Mouse (Mus musculus): ENCODE data around the gene Lima1.
"Not testable (repeated sequence)": the region's sequence is repeated elsewhere in the genome, so short reads cannot be mapped to it uniquely, and the experiment has no call there.

Lima1 gene

DNA sequence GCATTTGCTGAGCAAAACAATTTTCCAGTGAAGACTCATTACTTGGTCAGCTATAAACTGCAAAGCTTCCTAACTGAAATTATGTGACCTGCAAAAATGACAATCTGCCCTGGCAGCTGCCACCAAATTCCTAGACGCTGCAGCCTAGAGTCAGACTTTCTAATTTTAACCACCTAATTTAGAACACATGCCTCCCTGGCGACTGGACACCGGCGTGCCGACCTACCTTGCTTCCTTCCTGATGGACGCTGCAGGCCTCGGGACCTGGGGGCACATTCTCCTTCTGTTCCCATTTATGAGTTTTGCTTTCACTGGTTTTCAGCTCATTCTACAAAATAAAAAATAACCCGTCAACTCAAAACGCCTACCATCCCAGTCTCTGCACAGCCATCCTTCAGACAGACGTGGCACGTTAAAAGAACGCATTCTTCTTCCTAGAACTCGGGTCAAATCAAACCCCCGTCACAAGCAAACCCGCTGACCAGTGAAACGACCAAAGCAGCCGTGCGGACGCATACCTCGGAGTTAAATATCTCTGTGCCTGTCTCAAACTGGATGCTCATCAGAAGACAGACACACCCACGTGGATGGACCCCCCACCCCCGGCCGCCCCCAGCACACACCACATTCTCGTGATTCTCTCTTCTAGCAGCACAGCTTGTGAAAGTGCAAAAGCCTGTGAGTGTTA, 73.2 kb downstream of the Lima1 start:
- DNase-seq = no peak

DNA sequence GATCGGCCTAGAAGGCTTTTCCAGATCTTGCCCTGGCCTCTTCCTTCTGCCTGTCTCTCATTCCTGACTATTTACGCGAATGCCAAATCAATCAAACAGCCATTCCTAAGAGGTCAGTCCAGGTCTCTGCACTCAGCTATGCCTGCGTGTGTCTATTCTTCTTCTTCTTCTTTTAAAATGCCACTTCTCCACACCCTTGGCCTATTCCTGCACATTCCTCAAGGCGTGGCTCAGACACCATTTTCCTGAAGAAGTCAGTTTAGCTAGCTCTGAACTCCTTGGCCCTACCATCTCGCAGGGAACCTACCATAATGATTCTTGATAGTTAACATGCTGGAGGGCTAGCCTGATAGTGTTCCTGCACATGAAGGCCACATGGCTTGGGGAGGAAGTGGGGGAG, 75.5 kb downstream of the Lima1 start:
- DNase-seq = no peak

DNA sequence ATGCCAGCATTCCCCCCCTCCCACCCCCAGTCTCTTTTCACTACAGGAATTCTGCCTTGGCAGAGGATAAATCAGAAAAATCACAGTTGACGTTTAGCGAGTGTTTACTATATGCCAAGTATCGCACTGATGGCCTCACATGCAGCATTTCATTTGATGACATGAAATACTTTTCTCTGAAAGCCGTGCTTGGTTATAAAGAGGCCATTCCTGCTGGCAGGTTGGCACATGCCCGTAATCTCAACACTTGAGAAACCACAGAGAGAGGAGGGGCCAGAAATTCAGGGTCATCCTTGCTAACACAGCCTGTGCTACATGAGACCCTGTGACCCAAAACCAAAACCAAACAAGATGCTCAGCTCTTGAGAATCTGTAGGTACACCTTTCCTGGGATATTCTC, 77.4 kb downstream of the Lima1 start:
- DNase-seq = peak; percentile 28

DNA sequence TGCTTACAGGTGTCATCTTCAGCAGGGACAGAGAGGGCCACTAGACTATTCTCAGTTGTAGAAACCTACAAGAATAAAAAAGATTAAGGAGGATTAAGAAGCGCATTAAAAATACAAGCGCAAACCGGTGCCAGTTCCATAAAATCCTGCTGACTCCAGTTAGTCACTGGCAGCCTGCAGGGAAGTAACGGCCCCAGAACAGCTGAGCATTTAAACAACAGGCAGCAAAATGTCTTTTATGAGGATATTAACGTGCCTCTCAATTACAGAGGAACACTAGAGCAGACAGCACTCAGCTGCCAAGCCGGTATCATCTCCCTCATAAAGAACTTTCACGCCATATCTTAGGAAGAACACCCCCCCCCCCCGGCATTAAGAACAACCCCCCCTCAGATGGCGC, 78.5 kb downstream of the Lima1 start:
- no peak for DNase-seq

DNA sequence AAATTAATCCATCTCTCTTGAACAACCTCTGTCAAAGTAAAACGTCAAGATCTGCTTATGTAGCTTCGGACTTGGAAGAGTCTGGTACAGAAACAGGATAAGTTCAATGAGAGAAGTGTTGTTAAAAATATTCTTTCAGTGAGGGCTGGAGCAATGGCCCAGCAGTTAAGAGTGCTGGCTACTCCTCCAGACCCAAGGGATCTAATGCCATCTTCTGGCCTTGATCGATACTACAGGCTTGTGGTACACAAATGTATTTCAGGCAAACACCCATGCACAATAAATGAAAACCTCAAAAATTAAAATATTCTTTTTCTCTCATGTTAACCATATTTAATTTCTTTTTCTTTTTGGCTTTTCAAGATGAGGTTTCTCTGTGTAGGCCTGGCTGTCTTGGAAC, 79.2 kb downstream of the Lima1 start:
- DNase-seq = peak; percentile 61

DNA sequence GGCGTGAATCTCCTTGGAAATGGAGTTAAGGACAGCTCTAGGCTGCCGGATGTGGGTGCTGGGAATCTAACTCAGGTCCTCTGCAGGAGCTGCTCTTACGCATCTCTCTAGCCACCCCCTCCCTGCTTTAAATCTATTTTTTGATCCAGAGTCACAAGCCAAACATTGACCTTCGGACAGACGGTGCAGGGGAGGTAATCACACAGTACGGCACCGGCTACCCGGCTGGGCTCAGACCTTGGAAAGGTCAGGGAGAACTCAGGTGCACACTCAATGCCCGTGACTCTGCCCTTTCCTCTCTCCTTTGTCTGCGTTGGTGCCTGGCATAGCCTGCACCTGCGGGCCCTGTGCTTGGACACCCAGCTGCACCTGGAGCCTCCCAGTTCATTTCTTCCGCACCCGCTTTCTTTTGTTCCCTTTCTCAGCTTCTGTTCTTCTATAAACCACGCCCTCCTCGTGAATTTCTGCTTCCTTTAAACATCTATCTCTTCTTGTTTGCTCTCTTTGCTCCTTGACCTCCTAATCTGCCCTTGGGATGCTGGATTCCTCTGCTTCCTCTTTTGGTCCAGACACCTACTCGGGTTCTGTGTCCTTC, 82.9 kb downstream of the Lima1 start:
- DNase-seq = no peak

DNA sequence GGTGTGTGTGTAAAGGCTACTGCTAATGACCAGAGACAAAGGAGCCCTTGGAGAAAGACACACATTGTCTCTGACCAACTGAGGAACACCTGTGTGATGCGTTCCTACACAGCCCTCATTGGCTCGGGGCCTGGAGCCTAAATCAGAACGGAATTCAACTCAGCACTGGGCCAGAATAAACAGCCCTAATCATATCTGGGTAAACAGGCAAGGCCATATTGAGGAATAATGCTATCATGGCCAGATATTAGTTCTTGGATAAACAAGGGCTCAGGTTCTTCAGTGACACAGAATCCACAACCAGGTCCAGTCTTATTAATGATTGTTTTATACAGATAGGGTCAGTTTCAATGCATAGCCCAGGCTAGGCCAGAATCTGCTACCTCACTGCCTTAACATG, 84.3 kb downstream of the Lima1 start:
- DNase-seq = no peak

DNA sequence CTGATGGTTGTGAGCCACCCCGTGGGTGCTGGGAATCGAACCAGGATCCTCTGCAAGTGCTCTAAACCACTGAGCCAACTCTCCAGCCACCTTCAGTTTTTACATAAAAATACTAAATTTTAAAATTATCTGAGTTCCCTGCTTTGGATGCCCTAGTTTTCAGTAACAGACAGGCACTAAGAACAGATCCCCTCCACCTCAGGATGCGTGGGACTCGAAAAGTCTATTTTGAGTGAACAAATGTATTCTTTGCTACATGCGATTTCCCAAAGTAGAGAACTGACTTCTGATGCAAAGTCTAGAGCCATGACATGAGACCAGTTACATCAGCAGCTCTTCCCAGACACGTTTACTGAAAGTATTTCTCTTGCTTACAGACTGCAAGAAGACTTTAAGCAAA, 84.8 kb downstream of the Lima1 start:
- no peak for DNase-seq

DNA sequence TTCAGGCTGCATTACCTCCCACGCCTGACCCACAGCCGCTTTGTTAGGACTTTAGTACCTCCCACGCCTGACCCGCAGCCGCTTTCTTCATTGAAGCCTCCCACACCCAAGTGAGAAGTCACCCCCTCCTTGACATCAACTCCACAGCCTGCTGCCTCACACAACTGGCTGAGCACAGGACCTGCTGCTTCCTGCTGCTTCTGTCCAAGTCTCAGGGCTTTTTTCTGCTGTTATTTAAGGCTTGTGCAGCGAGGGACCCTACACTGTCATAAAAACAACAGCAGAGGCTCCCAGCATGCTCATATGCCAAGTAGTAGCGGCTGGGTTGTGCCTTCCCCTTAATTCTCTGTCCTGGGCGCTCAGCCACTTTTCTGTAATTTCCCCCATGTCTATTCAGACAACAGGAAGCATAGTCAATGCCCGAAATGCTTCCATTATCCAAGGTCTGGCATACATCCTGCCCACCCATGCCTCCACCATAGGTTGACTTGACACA, 87.6 kb downstream of the Lima1 start:
- DNase-seq = peak; percentile 65

DNA sequence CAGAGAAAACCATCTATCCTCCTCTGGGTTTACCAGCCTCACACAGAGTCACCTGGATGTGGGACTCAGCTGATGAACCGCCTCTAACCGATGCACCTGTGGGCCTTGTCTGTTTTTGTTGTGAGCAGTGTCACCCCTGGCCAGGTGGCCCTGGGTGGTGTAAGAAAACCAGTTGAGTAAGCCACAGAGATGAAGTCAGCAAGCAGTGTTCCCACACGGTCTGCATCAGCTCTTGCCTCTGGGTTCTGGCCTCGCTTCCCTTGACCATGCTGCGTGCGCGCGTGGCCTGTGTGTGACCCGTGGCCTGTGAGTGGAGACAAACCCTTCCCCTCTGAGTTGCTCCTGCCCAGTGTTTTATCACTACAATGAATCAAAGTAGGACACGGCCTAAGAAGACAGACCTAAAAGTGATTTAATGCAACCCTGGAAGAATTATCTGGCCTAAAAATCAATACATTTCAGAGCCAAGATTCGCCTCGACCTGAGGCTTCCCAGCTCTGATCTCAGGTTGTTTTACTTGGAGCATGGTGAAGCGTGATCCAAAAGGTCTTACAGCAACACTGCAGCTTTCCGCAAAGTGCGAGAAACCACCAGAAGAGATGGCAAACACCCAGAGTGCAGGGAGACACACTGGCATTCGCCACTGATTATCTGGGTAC, 96.5 kb downstream of the Lima1 start:
- no peak for DNase-seq

DNA sequence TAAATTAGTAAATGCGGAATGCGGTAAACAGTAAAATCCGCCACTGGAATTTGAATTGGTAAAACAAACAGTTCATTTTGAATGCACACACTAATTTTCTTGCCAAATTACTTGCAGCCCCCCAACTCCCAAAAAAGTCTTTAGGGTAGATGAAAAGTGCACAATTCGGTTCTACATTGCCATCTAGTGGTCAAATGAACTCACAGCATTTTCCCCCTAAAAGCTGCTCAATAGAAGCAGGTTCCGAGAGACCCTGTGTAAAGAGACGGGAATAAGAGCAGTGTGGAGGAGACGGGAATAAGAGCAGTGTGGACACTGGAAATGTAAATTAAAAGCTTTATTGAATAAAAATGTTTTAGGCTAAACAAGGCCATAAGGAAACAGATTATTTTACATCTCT, 97.1 kb downstream of the Lima1 start:
- DNase-seq = peak; percentile 50

DNA sequence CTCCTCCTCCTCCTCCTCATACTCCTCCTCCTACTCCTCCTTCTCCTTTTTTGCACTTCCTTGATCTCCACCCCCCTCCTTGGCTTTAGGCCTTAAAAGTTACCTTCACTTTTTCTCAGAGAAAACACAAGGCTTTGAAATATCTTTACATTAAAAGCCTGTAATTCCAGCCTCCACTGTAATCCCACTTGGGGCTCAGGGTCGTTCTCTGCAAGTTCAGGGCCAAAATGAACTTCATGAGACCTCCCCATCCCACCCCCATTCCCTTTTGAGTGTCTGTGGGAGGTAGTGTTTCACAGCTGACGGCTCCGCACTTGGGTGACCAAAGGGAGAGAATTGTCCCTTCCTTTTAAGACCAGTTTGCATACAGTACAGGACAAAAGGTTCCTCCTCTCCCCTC, 102.3 kb downstream of the Lima1 start:
- peak; percentile 3 for DNase-seq

DNA sequence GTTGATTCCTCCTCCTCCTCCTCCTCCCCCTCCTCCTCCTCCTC, 102.6 kb downstream of the Lima1 start, which contains the start of gene Cers5:
Cers5 (minus strand) TSS at position 5 of the 44 bp plus-strand sequence.
- DNase-seq = not testable (repeated sequence)

DNA sequence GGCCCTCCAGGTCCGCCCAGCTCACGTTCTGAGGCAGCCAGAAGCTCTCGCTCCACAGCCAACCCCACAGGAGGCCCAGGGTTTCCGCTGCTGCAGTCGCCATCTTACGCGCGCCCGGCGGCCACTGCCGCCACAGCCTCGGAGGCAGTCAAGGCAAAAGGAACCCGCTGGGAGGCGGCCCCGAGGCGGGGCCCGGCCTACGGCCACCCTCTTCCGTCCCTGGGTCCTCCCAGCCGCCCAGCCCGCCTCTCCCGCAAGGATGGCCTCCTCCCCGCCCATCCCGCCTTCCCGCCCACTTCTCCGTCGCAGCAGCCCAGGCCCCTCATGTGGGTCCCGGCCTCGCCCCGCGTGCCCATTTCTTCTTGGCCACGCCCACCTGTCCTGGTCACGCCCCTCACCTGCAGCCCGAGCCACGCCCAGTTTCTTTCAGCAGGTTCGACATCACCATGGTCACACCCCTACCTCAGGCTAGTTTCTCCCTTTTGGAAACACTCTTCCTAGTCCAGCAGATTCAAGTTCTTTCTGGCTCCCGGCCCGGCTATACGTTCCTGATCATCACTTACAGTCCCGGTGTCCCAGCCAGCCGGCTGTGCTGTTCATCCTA, 102.9 kb downstream of the Lima1 start:
- DNase-seq = peak; percentile 95

DNA sequence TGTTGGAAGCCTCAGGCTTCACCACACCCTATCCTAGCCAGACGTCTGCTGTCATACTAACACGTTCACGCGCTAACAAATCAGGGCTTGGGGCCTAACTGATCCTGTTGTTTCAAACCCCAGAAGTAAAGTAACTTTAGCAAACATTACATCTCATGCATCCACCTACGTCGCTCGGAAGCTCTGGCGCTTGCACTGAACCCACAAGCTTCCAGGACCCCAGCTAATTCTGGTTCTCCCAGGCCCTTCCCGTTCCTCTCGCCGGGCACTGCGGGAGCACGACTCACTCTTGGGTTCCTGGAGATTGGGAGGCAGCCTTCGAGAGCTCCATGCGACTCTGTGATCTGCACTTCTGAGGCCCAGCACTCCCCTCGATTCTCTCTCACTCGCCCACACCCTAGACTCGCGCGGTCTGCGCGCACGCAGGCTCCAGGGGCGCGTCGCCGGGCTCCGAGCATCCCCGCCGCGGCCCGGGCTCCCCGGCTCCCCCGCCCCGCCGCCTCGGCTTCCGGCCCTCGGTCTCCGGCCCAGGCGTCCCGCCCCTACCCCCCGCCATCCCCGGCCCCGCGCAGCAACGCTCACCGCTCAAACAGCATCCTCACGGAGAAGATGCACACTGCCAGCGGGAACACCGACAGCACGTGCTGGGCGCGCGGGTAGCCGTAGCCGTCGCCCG, 103.5 kb downstream of the Lima1 start:
- DNase-seq = peak; percentile 41

DNA sequence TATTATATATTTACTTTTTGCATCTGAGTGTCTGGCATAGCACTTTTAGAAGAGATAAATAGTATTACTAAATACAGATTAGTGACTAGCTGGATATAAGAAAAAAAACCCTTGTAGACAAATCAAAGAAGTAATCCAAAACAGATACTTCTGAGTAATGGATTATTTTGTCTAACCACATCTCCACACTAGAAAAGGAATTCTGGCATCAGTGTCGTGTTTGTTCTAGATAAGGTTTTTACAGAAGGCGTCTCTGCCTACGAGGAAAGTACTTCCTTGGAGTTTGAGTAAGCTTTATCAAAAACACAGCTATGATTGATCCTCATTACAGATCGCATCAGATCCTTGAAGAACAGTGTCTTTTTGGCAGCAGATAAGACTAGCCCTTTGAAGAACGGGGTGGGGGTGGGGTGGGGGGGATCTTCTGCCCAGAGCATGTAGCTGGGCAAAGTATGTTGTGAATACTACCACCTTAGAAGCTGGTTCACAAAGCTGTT, 104.2 kb downstream of the Lima1 start:
- no peak for DNase-seq

DNA sequence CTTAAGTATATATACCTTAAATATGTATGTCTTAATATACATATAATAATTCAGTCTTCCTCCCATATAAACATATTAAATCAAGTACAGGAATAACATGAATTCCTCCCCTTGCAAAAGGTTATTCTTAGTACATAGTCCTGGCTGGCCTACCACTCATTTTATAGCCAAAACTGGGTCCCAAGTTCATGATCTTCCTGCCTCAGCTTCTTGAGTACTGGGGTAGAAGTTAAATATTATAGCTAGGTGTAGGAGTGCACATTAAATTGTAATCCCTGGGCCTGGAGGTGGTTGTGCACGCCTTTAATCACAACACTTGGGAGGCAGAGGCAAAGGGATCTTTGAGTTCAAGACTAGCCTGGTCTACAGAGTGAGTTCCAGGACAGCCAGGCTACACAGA, 106.5 kb downstream of the Lima1 start:
- DNase-seq = no peak

DNA sequence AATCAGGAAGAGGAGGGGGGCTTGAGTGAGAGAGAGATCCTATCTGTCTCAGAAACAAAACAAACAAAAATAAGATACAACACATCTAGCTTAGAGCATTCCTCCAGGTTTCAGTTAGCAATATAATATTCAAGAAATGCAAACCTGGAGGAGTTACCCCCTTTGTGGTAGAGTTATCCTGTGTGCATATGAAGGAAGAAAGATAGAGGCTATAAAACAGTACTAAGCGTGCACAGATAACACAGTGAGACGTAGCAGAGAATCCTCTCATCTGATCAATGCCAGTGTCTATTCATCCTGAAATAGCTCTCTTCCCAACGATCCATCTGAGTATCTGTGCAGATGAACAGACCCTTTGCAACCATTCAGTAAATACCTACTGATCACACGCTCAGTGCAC, 107.8 kb downstream of the Lima1 start:
- no peak for DNase-seq

DNA sequence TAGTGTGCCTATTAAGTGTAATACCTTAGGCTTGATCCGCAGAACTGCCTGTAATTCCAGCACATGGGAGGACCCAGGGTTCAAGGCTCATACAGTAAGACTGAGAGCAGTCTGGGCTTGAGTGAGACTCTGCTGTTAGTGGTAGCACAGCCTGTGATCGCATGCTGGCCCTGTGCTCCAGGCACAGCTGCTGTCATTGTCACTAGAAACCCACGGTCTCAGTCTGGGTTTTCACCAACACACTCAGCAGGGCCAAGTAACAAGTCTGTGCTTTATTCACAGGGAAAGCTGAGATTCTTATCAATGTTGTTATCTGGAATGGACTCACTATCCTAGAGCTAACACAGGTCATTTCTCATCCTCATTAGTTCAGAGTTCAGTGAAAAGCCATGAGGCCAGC, 121.1 kb downstream of the Lima1 start:
- no peak for DNase-seq

DNA sequence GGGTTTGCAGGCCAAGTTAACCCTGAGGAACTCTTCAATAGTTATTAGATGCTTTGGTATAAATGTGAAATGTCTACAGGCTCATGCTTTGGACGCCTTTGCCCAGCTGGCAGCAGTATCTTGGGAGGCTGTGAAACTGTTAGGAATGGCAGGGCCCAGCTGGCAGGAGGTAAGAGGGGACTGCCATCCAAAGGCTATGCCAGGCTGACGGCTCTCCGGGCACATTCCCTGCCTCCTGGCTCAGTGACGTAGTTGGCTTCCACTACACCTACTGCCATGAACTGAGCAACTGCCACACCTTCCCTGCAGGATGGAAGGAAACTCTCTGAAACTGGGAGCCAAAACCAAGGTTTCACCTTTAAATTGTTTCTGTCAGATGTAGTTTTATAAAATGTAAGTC, 135.0 kb downstream of the Lima1 start:
- DNase-seq = no peak

DNA sequence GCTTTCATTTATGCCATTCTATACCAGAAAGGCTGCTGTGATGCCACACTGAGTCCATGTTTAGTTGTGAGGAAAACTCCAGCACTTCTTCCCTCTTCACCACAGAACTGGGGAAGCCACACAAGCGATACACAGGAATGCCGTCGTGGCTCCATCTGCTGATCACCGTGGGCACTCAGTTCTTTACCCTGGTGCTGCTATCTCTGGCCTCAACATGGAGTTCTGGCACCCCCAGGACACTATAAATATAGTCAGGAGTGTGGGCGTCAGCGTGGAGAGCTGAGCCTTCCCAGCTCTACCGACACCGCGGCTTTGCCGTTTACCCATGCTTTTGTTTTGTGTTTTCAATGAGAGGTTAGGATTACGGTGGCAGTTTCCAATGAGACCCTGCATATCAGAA, 138.6 kb downstream of the Lima1 start:
- DNase-seq = no peak

DNA sequence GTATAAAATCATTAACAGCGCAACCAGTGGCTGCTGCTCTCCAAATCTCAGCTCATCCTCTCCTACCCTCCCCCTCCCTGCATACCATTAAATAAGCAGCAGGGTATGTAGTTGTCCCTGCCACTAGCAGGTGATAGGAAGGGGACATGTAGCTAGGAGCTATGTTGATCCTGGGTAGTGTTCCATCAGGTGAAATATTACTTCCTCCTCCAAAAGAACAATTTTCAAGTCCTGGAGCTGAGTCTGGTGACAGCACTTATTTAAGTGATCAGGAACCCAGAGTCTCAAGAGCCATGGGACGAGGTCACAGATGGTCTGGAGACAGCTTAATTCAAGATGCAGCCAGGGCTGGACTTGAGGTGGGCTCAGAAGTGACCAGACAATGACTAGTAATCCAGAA, 139.6 kb downstream of the Lima1 start:
- peak; percentile 100 for DNase-seq

DNA sequence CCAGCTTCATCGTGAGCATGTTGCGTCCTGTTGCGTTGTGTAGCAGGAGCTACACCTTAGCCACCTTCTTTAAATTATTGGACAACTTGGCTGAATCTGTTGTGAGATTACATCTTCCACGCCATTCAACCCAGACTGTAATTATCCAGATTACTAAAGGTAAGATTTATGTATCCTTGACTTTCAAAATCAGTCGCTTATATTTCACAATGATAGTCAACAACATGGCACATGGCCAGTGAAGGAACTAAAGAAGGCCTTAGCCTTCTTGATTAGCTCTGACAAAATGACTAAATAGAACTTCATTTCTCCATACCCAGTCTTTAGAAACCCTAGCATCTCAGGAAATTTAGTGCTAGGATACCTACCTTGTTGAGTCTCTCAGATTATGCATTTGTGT, 142.1 kb downstream of the Lima1 start:
- DNase-seq = no peak

DNA sequence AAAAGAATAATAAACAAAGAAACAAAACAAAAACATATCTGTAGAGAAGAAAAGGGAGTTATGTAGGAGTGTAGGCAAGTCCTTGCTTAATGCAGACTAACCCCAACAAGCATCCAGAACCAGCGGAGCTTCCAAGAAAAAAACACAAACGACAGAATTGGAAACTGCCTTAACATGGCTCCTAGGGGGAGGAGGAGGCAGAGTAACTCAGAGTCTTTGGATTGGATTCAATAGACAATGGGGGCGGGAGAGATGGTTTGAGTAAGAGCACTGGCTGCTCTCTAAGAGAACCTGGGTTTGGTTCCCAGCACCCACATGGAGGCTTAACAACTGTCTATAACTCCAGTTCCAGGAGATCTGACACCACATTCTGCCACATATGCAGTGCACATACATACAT, 143.6 kb downstream of the Lima1 start:
- DNase-seq = no peak
